Mouse (Mus musculus) kidney, postnatal 36 days (tissue): Measurements from ENCODE around the gene Tdrd9.

Experiments
- DNase-seq, 2 experiments: peaks; one replicate each; pipeline ENCODE4 v3.0.0; 2021 to 2022; ENCODE audit warnings: mixed read lengths in 2 of 2

The Tdrd9 gene

DNA sequence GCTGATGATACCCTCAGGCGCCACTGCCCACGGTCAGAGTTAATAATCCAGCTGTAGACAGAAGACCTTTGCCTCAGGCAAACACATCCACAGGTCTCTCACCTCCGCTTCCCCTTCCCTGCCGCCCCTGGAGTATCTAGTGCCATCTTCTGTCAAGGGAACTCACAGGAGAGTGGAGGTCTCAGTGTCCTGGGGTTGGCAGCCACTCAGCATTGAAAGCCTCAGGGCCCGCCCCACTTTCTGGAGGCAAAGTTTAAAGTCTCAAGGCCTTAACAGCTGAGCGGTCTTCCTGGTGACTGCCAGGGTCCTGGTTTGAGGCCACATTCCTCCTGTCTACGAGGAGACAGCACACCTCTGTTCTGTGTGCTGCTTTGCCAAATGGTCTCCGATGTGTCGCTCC lies 138.3 kb downstream of the Tdrd9 start:
- peak; percentile 77 to 79 for DNase-seq

DNA sequence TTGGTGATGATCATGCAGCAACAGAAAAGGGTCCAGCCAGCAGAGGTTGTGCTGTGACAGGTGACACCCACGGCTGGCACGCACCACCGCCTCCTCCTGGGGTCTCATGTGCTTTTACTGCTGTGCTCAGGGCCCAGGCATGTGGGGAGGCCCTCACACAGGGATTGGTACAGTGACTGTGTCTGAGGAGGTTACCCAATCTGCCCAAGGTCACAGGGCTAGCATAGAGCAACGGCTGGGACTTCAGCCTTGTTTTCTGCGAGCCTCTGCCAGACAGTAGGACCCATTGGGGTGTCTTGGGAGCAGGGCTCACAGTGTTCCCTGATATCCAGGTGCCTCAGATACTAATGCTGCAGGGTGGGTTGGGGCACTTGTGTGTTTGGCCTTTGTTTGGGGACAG lies 140.0 kb downstream of the Tdrd9 start:
- DNase-seq: no peak

DNA sequence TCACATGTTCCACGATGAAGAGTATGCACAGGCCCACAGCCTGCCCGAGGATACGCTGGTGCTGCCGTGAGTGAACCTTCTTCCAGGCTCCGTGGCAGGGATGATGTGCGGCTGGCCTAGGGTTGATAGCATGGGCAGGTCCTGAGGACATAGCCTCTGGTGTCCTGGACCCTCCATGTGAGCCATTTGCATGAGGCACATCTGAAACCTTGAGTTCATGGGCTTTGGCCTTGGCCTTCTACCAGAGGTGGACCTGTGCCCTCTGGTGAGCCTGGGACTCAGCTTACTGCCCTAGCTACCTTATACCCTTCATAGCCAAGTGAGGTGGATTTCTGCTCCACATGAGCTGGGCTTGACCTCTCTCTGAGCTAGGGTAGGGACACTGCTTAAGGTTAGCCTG lies 140.9 kb downstream of the Tdrd9 start:
- DNase-seq: no peak

DNA sequence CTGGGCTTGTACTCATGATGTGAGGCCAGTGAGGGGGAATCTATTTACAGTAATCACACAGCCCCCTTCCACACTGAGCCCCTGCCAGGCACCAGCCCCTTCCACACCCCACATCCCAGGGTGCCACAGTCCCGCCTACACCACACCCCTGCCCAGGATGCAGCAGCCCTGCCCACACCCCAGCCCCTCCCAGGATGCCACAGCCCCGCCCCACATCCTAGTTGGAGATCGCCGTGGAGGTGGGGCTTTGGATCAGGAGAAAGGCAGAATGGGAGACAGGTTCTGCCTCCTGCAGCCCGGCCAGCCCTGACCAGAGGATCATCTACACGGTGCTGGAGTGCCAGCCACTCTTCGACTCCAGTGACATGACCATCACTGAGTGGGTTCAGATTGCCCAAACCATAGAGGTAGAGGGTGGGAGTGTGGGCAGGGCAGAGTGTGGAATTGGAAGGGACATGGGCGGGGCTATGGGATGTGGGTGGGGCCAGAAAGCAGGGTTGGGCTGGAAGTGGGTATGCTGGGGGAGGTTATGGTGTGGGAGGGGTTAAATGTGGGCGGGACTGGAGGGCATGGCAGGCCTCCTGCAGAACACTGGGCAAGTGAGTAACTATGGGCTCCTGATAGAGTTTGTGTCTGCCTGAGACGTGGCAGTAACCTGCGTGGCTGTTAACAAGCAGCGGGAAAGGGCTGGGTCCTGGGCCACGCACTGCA lies 141.5 kb downstream of the Tdrd9 start:
- DNase-seq: peak in 1 of 2 experiments; percentile 54

DNA sequence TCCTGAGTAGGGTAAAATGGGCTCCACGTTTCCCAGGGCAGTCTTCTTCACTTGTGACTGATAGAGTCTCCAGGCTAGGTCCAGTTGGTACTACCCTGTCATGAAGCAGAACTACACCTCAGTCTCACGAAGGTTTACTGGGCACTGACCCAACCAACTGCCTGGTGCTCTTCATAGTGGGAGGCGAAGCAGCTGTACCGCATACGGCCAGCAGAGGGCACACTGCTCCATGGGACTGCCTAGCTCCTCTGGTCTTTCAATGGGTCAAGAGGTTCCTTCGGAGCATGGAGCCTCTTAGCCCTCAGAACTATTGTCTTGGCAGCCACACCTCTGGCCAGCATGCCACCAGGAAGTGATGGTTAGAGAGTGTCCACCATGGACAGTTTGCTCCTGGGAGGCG lies 142.4 kb downstream of the Tdrd9 start:
- DNase-seq: peak; percentile 92 to 95

DNA sequence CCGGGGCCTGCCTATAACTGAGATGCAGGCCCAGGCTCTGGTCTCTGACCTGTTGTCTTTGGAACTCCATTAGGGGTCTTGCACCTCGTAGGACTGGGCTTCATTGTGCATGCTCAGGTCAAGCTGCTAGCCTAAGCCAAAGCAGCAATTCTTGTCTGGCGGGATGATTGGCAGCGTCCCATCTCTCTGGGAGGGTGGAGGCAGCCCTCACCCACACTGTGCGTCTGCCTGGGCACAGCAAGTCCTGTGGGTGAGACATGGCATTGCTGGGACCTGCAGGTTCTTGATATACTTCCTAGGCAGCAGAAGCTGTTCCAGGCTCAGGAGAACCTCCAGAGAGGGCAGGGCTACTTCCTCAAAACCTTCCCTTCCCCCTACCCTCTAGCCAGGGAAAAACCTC lies 145.6 kb downstream of the Tdrd9 start:
- no peak for DNase-seq

DNA sequence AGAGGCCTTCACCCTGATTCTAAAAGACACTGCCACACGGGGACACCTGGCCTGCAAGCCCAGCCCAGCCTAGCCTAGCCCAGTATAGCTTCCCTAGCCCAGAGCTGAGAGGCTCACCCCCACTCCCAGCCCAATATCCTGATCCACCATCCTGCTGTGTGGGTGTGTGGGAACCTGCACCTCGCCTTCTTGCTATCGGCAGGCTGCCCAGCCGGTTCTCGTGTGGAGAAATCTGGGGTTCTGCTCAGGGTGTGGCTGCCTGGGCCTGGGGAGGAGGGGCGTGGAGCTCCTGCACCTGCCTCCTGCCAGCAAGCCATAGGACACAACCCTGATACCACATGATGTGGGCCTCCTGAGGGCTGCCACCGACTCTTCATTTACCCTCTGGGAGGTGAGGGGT lies 146.3 kb downstream of the Tdrd9 start:
- no peak for DNase-seq
